9 mouse cellular contexts compared by ENCODE assay signal in genomic region chr6:128078508-128078907, GRCm38 (mm10).
A peak's percentile ranks its signal among the peaks of the same experiment; 100 is the strongest.
DNase-seq lines count a peak whose midpoint lies in the region; ATAC-seq and TF ChIP-seq lines count a peak whose summit lies in the region.
"Had no signal": no experiment of that assay in that cellular context is flagged by ENCODE, and none has a peak within 500 bp of the region (broad histone marks: within the 10 kb centered on the region; RNA-seq: fewer than 3 reads in every experiment).

No protein-coding gene starts in this region.

- ATAC-seq in heart, embryonic 14.5 days (ENCODE audit: insufficient number of reproducible peaks, insufficient read depth, low FRiP score, low read depth) = peak; percentile 18; the same call in 1 of the 2 replicates

- H3K27ac ChIP-seq in heart, embryonic 14.5 days (replicated peaks in 1 of 2; ENCODE audit: control insufficient read depth in 1 of 2, insufficient read depth in 1 of 2, low read depth in 2 of 2, low read length in 2 of 2) = peak overlapping the region in 1 of 2 experiments; percentile 76; a peak in 3 of 4 replicates

- DNase-seq in cerebellum, postnatal 10 days = peak; percentile 24 to 39
- DNase-seq in cerebellum, postnatal 36 days = no peak
- peak; percentile 48 for DNase-seq in kidney, postnatal 14 days
- no peak for DNase-seq in kidney, postnatal 36 days
- DNase-seq in layer of hippocampus, adult 9-11 months = no peak
- DNase-seq in cerebellum, adult 18-20 months = no peak

- no peak overlapping the region for H3ac ChIP-seq in myocyte (ENCODE audit: control insufficient read depth, insufficient read length)

- H3K27me3 ChIP-seq in heart, embryonic 14.5 days (ENCODE audit: control insufficient read depth, insufficient read depth, low read length) = no peaks in the 10 kb centered on the region
- H3K27me3 ChIP-seq in myocyte (ENCODE audit: control insufficient read depth, insufficient read depth, insufficient read length) = no peaks in the 10 kb centered on the region
- H3K27me3 ChIP-seq: embryonic facial prominence, embryonic 13.5 days had no signal

- WGBS in heart, embryonic 14.5 days = 29% methylated on average over 4 of the region's 4 CpGs

- H3K9ac ChIP-seq in heart, embryonic 14.5 days (ENCODE audit: low read length) = no peak overlapping the region
- H3K9ac ChIP-seq: embryonic facial prominence, embryonic 13.5 days had no signal

- H3K4me3 ChIP-seq in heart, embryonic 14.5 days (ENCODE audit: control insufficient read depth in 1 of 2, insufficient read depth in 1 of 2, low read depth in 1 of 2, low read length in 2 of 2) = no peak overlapping the region
- no peak overlapping the region for H3K4me3 ChIP-seq in myocyte
- H3K4me3 ChIP-seq: embryonic facial prominence, embryonic 13.5 days had no signal

- H3K4me1 ChIP-seq in heart, embryonic 14.5 days (ENCODE audit: control insufficient read depth in 2 of 2, insufficient read depth in 2 of 2, low read length in 2 of 2) = peaks cover 67 to 74% of the 10 kb centered on the region in 2 experiments

- no peak overlapping the region for H3K4me2 ChIP-seq in heart, embryonic 14.5 days (ENCODE audit: low read length)
- H3K4me2 ChIP-seq in myocyte (ENCODE audit: low read depth) = peak overlapping the region; percentile 28
- H3K4me2 ChIP-seq: embryonic facial prominence, embryonic 13.5 days had no signal

- peaks cover 32% of the 10 kb centered on the region for H3K36me3 ChIP-seq in heart, embryonic 14.5 days (ENCODE audit: control insufficient read depth, insufficient read depth, low read length)
- peaks cover 3% of the 10 kb centered on the region for H3K36me3 ChIP-seq in myocyte (ENCODE audit: control insufficient read depth, insufficient read depth)

- peaks cover 3% of the 10 kb centered on the region for H3K79me2 ChIP-seq in myocyte (ENCODE audit: control insufficient read depth, insufficient read depth)

- no peaks in the 10 kb centered on the region for H3K9me3 ChIP-seq in heart, embryonic 14.5 days (ENCODE audit: control insufficient read depth, low read length)
- H3K9me3 ChIP-seq: embryonic facial prominence, embryonic 13.5 days had no signal

- TF ChIP-seq POLR2A in myocyte (IDR thresholded peaks at IDR 0.05; ENCODE audit: insufficient read length, low read depth) = no peak

TF ChIP-seq in myocyte, 11 proteins besides CTCF, POLR2A, EP300 and RAD21:
- peak; percentile 93 for TF ChIP-seq TCF3 (IDR thresholded peaks at IDR 0.05; ENCODE audit: insufficient read length, low read depth)
- TF ChIP-seq SRF (IDR thresholded peaks at IDR 0.05; ENCODE audit: control insufficient read depth, insufficient read length, low read depth) = no peak
- no peak for TF ChIP-seq REST (IDR thresholded peaks at IDR 0.05; ENCODE audit: insufficient read depth, insufficient read length)
- no peak for TF ChIP-seq CEBPB (IDR thresholded peaks at IDR 0.05; ENCODE audit: insufficient read depth, poor library complexity, severe bottlenecking)
- TF ChIP-seq MYOD1 (IDR thresholded peaks at IDR 0.05; ENCODE audit: control insufficient read depth in 1 of 3, insufficient read length in 2 of 3, low read depth in 2 of 3) = peak; percentile 75 to 99 (median 99)
- TF ChIP-seq MYOG (IDR thresholded peaks at IDR 0.05; ENCODE audit: control insufficient read depth in 1 of 3, insufficient read depth in 1 of 3, insufficient read length in 2 of 3, low read depth in 2 of 3) = peak; percentile 44 to 97 (median 94)
- TF ChIP-seq MAX (IDR thresholded peaks at IDR 0.05; ENCODE audit: low read depth) = no peak
- peak; percentile 90 for TF ChIP-seq TCF12 (IDR thresholded peaks at IDR 0.05; ENCODE audit: insufficient read depth, poor library complexity, severe bottlenecking)
- no peak for TF ChIP-seq USF1 (IDR thresholded peaks at IDR 0.05; ENCODE audit: low read depth)

Comparison
In these comparisons a context has a peak if more than half of its experiments do, and no peak if none do; other contexts are left out.
1. DNase-seq: peak in cerebellum, postnatal 10 days (2 of 2) and kidney, postnatal 14 days (single experiment); none in cerebellum, postnatal 36 days (0 of 2), kidney, postnatal 36 days (0 of 2), layer of hippocampus, adult 9-11 months (single experiment) and cerebellum, adult 18-20 months (0 of 2).